Mouse (Mus musculus): Measurements from ENCODE around the gene Chsy1. TPM values are rescaled to one million over a fixed set of nuclear protein-coding genes. Genes with fewer than 3 reads are reported as not detected.

The Chsy1 gene
- total RNA-seq (2022): 10 to 100 TPM; 11.3 to 14.5 (median 11.5) TPM

DNA sequence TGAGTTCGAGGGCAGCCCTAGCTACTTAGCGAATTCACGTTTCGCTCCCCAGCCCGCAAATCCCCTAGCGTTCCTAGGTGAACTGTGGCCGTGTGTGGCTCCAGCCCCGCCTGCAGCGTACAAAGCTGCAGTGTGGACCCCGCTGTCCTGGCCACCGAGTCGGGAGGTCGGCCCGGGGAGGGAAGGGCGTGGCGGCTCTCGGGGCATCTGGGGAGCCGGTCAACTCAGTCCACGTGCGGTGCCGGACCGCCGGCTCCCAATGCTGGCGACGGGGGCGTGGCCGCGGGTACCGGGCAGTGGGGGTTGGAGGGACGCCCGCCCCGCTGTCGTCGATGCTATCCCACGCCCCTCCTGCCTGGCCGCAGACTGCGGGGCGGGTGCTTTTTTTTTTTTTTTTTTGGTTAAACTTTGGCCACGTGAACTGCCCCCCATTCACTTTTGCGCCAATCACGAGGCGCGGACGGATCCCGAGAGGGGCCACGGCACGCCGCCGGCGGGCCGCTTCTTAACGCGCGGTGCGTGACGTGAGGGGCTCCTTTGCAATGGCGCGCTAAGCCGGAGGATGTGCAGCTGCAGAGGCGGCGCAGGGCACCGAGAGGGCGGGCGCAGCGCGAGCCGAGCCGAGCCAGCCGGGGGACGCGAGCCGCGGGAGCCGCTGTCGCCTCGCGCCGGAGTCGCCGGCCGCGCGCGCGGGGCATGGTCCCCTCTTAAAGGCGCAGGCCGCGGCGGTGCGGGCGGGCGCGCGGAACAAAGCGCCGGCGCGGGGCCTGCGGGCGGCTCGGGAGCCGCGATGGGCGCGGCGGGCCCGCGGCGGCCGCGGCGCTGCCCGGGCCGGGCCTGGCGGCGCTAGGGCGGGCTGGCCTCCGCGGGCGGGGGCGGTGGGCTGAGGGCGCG is at the start of gene Chsy1:
Gene Chsy1, plus strand, starts transcription at position 555 of the 894 bp plus-strand sequence.
- DNase-seq (ENCODE audit: low spot score): peak; percentile 92

- peak; percentile 89 for DNase-seq (ENCODE audit: low spot score)
These were observed 49.0 kb upstream of the Chsy1 start for GRCm38 (mm10) chr7:66060066-66060956.

GRCm38 (mm10) chr7:66061057-66061456 is 48.3 kb upstream of the Chsy1 start:
- no peak for DNase-seq (ENCODE audit: low spot score)

DNA sequence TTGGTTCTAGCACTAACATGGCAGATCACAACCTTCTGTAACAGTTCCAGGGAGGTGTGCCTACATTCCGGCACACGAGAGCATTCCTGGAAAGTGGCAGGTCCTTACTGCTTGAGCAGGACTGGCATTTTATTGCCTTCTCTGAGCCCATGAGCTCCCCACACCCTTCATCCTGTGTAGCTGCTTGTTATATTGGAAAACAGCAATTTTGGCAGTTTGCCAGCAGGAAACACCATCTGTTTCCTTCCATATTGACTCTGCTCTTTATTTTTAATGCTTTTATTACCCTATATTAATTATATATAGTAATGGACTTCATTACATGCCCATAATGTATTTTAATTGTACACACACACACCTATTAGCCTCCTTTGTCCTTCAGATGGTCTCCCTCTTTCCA is 32.9 kb upstream of the Chsy1 start:
- no peak for DNase-seq (ENCODE audit: low spot score)

DNA sequence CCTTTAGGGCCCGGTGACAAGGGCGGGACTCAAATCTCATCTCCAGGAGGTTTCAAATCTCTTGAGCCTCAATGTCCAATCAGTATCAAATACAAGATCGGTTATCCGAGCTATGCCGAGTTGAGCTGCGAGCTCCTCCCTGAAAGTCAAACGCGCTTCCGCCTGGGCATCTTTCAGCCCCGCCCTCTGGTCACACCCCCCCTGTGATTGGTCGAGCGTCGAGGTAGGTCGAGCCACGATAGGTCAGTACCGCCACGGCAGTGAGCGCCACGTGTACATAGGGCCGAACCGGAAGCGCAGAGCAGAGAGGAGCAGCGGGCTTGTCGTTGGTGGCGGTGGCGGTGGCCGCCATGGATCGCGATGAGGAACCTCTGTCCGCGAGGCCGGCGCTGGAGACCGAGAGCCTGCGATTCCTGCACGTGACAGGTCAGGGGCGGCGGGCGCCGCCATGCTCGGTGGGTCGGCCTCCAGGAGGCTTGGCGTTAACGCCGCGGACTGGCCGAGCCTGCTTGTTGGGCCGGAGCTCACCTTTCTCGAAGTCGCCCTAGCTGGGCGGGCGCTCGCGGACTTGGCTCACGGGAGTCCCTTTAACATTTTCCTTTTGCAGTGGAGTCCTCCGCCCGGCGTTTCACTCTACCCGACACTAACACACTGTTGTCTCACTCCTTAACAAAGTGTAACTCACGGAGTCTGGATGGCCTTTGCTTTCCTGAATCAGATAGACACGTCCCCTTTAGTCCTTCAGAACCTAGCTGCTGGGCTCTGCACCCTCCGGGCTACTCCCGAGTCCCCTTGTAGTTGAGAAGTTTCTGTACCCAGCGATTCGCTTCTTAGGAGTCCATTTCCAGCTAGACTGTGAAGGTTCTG is 29.7 kb upstream of the Chsy1 start, which contains the start of gene Selenos:
Gene Selenos, plus strand, starts transcription at position 286 of the 867 bp plus-strand sequence.
- DNase-seq (ENCODE audit: low spot score): peak; percentile 94

DNA sequence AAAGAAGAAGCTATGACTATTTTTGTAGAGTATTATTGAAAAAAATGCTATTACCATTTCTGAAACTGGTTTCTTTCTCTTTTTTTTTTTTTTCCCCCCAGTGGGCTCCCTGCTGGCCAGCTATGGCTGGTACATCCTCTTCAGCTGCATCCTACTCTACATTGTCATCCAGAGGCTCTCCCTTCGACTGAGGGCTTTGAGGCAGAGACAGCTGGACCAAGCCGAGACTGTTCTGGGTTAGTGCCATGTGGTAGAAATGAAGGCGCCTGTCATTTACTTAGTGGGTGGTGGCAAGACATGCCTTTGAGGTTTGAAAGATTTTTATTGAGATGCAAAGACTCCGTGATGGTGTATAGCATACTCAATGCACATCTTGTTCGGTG is 29.1 kb upstream of the Chsy1 start:
- no peak for DNase-seq (ENCODE audit: low spot score)

- no peak for DNase-seq (ENCODE audit: low spot score)
These were observed 25.6 kb upstream of the Chsy1 start for GRCm38 (mm10) chr7:66083757-66084156.

GRCm38 (mm10) chr7:66084546-66084945 is 24.8 kb upstream of the Chsy1 start:
- no peak for DNase-seq (ENCODE audit: low spot score)

GRCm38 (mm10) chr7:66087652-66088051 is 21.7 kb upstream of the Chsy1 start:
- DNase-seq (ENCODE audit: low spot score): no peak

- DNase-seq (ENCODE audit: low spot score): no peak
These were observed 21.2 kb upstream of the Chsy1 start for GRCm38 (mm10) chr7:66088077-66088476.

- DNase-seq (ENCODE audit: low spot score): no peak
These were observed 18.6 kb upstream of the Chsy1 start for GRCm38 (mm10) chr7:66090676-66091190.

GRCm38 (mm10) chr7:66091553-66091952 is 17.8 kb upstream of the Chsy1 start:
- DNase-seq (ENCODE audit: low spot score): no peak

- no peak for DNase-seq (ENCODE audit: low spot score)
These were observed 16.7 kb upstream of the Chsy1 start for GRCm38 (mm10) chr7:66092656-66093055.

DNA sequence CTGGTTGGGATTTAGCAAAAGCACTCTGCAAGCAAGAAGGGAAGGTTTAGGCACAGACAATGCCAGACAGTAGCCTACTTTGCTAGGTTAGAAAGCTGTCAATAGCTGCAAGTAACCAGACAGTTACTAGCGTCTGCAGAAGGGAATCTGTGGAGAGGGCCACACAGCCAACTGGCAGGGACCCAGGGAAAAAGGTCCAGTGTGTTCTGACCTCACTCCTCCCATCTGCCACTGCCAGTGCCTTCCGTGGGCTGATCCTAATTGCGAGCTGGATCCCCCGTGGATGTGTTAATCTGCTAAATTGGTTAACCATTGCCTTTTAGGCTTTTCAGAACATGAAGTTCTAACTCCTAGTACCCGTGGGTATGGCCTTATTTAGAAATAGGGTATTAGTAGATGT is 15.2 kb upstream of the Chsy1 start:
- no peak for DNase-seq (ENCODE audit: low spot score)

- DNase-seq (ENCODE audit: low spot score): no peak
These were observed 10.5 kb upstream of the Chsy1 start for GRCm38 (mm10) chr7:66098803-66099202.

DNA sequence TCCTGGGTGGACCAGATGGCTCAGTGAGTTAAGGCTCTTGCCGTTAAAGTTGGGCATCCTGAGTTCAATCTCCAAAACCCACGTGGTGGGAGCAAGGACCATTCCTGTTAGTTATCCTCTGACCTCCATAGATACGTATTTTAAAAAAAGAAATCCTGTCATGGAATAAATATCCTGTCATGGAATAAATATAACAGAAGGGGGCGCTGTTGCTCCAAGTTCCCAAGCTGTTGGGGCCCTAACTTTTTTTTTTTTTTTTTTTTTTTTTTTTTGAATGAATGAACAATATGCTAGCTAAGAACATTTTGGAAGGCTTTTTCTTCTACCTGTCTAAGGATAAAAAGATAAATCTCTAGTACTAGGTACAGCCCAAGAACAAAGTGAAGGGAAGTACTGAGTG is 7.4 kb upstream of the Chsy1 start:
- DNase-seq (ENCODE audit: low spot score): no peak

- DNase-seq (ENCODE audit: low spot score): no peak
These were observed 4.8 kb upstream of the Chsy1 start for GRCm38 (mm10) chr7:66104531-66104930.

- DNase-seq (ENCODE audit: low spot score): no peak
These were observed 3.5 kb upstream of the Chsy1 start for GRCm38 (mm10) chr7:66105771-66106170.

DNA sequence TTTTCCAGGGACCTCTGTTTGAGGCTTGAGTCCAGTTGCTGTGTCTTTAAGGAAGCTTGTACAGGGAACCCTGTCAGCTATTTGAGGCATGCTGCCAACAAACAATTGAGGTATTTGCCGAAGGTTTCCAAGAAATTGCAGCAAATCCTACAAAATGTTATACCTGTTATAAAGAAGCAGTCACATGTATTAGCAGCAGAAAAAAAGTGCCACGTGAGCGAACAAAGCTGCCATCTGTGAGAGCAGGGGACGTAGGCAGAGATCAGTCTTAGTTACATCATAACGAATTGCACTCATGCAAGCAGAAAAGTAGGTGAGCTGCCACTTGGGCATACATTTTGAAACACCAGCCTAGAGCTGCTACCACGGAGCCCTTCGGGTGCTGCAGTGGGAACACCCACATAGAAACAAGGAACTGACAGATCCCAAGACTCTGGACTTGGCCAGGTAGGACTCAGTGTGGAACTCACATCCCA is 2.7 kb upstream of the Chsy1 start:
- DNase-seq (ENCODE audit: low spot score): no peak

DNA sequence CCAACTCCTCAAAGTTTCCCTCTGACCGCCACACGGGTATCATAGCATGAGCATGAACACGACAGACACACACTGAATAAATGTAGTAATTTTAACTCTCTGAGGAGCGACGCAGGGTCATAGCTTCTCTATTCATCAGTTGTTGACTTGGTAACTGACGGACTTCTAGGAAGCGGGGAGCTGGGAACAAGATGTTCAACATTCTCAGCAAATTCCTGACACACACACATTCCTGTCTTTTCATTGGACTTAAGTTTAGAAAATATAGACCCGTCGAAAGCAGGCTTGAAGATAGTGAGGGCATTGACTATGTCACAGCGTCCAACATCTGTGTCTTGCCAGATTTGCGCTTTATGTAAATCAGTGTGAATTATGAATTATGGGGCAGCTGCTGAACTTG is 2.1 kb upstream of the Chsy1 start:
- no peak for DNase-seq (ENCODE audit: low spot score)

- DNase-seq (ENCODE audit: low spot score): no peak
These were observed 1.4 kb upstream of the Chsy1 start for GRCm38 (mm10) chr7:66107930-66108329.
